Mouse (Mus musculus) E14TG2a.4 (cell line): ENCODE measurements at regions not wholly inside any gene's neighbourhood (a gene's known extent, or its start where the extent isn't known, plus 50 kb on each side); places are given as distances from the start of the nearest gene placed in this dataset.

Experiments
- CTCF ChIP-seq: conservative IDR thresholded peaks from 2 replicates; pipeline ENCODE4 v1.5.1; 2014; ENCODE audit warnings: low read length
- NANOG ChIP-seq: IDR thresholded peaks from 2 replicates; pipeline ENCODE4 v1.6.1; 2014; ENCODE audit warnings: borderline replicate concordance, low read length, mixed read lengths

- TF ChIP-seq CTCF (no peak), NANOG (no peak)
Observed at GRCm38 (mm10) chr1:186887127-186887526, 80.1 kb upstream of the D1Pas1 start.
